In the genomic region with DNA sequence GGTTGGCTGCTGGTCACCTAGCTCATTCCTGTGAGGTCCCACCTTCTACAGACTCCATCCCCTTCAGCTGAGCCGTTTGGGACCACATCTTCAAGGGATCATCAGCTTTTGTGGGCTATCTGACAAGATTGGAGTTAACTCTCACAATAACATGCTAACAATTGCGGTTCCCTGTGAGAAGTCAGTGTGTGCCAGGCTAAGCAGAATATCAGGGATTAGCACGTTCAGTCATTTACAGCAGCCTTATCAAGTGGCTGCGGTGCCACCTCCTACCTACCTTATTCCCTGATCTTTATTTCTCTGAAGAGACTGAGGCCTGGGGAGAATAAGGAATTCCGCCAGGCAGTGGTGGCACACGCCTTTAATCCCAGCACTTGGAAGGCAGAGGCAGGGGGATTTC, we compare ENCODE assay signal across 20 mouse cellular contexts. TPM values are rescaled to one million over a fixed set of nuclear protein-coding genes. Genes with fewer than 3 reads are reported as not detected.
DNase-seq lines count a peak whose midpoint lies in the region; ATAC-seq and TF ChIP-seq lines count a peak whose summit lies in the region.
"Had no signal": no experiment of that assay in that cellular context is flagged by ENCODE, and none has a peak within 500 bp of the region (broad histone marks: within the 10 kb centered on the region; RNA-seq: fewer than 3 reads in every experiment).

No protein-coding gene starts in this region.

- WGBS in intestine, embryonic 16.5 days: 75% methylated on average over 6 of the region's 6 CpGs
- WGBS in intestine, postnatal 0 days: 64% methylated on average over 6 of the region's 6 CpGs
- WGBS in liver, embryonic 14.5 days (ENCODE audit: insufficient replicate concordance): 18% methylated on average over 6 of the region's 6 CpGs
- 27% methylated on average over 6 of the region's 6 CpGs for WGBS in small intestine, adult 2 months

- H3K9me3 ChIP-seq in intestine, embryonic 16.5 days (ENCODE audit: control insufficient read depth, low read length): no peaks in the 10 kb centered on the region
- no peaks in the 10 kb centered on the region for H3K9me3 ChIP-seq in intestine, postnatal 0 days (ENCODE audit: control insufficient read depth)
- no peaks in the 10 kb centered on the region for H3K9me3 ChIP-seq in MEL (replicated peaks; ENCODE audit: insufficient read depth, low read length)
- no peaks in the 10 kb centered on the region for H3K9me3 ChIP-seq in liver, embryonic 14.5 days (ENCODE audit: control insufficient read depth, low read length)
- H3K9me3 ChIP-seq: embryonic facial prominence, embryonic 10.5 days; heart, embryonic 10.5 days; hindbrain, embryonic 10.5 days had no signal

- H3K27ac ChIP-seq in intestine, embryonic 16.5 days (ENCODE audit: low read length): no peak overlapping the region
- H3K27ac ChIP-seq in intestine, postnatal 0 days (ENCODE audit: low read depth, low read length): no peak overlapping the region
- peak overlapping the region; percentile 99 for H3K27ac ChIP-seq in MEL (ENCODE audit: control insufficient read depth, low read depth, low read length)
- H3K27ac ChIP-seq in liver, embryonic 14.5 days: peak overlapping the region; percentile 25; the same call in 1 of the 2 replicates
- H3K27ac ChIP-seq in small intestine, adult 2 months (ENCODE audit: insufficient read depth, low read depth, low read length): peak overlapping the region; percentile 71
- H3K27ac ChIP-seq: embryonic facial prominence, embryonic 10.5 days; gastrocnemius, adult 2 months; heart, embryonic 10.5 days; hindbrain, embryonic 10.5 days; hindbrain, embryonic 14.5 days had no signal

- peak; percentile 31 for ATAC-seq in intestine, embryonic 16.5 days
- no peak for ATAC-seq in intestine, postnatal 0 days
- peak; percentile 56; the same call in 1 of the 2 replicates for ATAC-seq in liver, embryonic 14.5 days (ENCODE audit: insufficient read depth)
- ATAC-seq: forebrain, embryonic 14.5 days had no signal

- peaks cover 38% of the 10 kb centered on the region for H3K79me2 ChIP-seq in MEL (ENCODE audit: control insufficient read depth, insufficient read depth, low read length, poor library complexity)

- no peaks in the 10 kb centered on the region for H3K36me3 ChIP-seq in intestine, embryonic 16.5 days (ENCODE audit: control insufficient read depth, insufficient read depth, low read length)
- H3K36me3 ChIP-seq in intestine, postnatal 0 days (ENCODE audit: control insufficient read depth, insufficient read depth): no peaks in the 10 kb centered on the region
- peaks cover 5 to 63% of the 10 kb centered on the region in 2 experiments for H3K36me3 ChIP-seq in MEL (ENCODE audit: control insufficient read depth in 1 of 2, insufficient read depth in 2 of 2, low read length in 2 of 2)
- no peaks in the 10 kb centered on the region for H3K36me3 ChIP-seq in liver, embryonic 14.5 days (replicated peaks; ENCODE audit: control insufficient read depth, insufficient read depth, low read depth)
- H3K36me3 ChIP-seq in small intestine, adult 2 months (ENCODE audit: control insufficient read depth, insufficient read depth, low read length): no peaks in the 10 kb centered on the region
- H3K36me3 ChIP-seq: embryonic facial prominence, embryonic 10.5 days; G1E; heart, embryonic 10.5 days had no signal

- peak in 1 of 2 experiments; percentile 18; a peak in 1 of 4 replicates for TF ChIP-seq POLR2A in MEL (IDR thresholded peaks at IDR 0.05; ENCODE audit: control insufficient read depth in 1 of 2, insufficient read depth in 1 of 2, low read depth in 1 of 2, low read length in 2 of 2, poor library complexity in 1 of 2)
- TF ChIP-seq POLR2A in small intestine, adult 2 months (IDR thresholded peaks at IDR 0.05; ENCODE audit: low read depth, low read length): no peak

- intact Hi-C loops in heart, postnatal 10 days (cut with DNase I): no loop called here
- intact Hi-C loops in heart, postnatal 36 days (cut with DNase I): no loop called here

- peaks cover 6% of the 10 kb centered on the region for H3K4me1 ChIP-seq in intestine, embryonic 16.5 days (ENCODE audit: control insufficient read depth, insufficient read depth, low read length)
- no peaks in the 10 kb centered on the region; the same call in 1 of the 2 replicates for H3K4me1 ChIP-seq in intestine, postnatal 0 days (replicated peaks; ENCODE audit: control insufficient read depth, insufficient read depth, low read length)
- H3K4me1 ChIP-seq in MEL (ENCODE audit: control insufficient read depth in 1 of 2, insufficient read depth in 2 of 2, low read length in 2 of 2): peaks cover 32 to 64% of the 10 kb centered on the region in 2 experiments
- H3K4me1 ChIP-seq in liver, embryonic 14.5 days (replicated peaks; ENCODE audit: control insufficient read depth in 2 of 2, insufficient read depth in 2 of 2, low read length in 1 of 2): peaks cover 0 to 22% of the 10 kb centered on the region in 2 experiments; a peak in 2 of 4 replicates
- peaks cover 10% of the 10 kb centered on the region; the same call in 1 of the 2 replicates for H3K4me1 ChIP-seq in small intestine, adult 2 months (ENCODE audit: control insufficient read depth, insufficient read depth, insufficient read length, low read length)
- H3K4me1 ChIP-seq: embryonic facial prominence, embryonic 10.5 days had no signal

- TF ChIP-seq CTCF in intestine, postnatal 0 days (IDR thresholded peaks at IDR 0.05; ENCODE audit: low read depth): no peak
- TF ChIP-seq CTCF in MEL (IDR thresholded peaks at IDR 0.05 in 2 of 3, conservative IDR thresholded peaks at IDR 0.05 in 1 of 3; ENCODE audit: control insufficient read depth in 1 of 3, insufficient read depth in 1 of 3, low read depth in 2 of 3, low read length in 3 of 3, poor library complexity in 1 of 3, severe bottlenecking in 1 of 3): no peak
- TF ChIP-seq CTCF in liver, embryonic 14.5 days (IDR thresholded peaks at IDR 0.05; ENCODE audit: low read depth): no peak
- TF ChIP-seq CTCF in small intestine, adult 2 months (IDR thresholded peaks at IDR 0.05; ENCODE audit: extremely low read depth, insufficient read length, insufficient replicate concordance, low read depth, low read length): no peak

- no peak for TF ChIP-seq EP300 in MEL (IDR thresholded peaks at IDR 0.05; ENCODE audit: low read depth in 1 of 2, low read length in 2 of 2)
- no peak for TF ChIP-seq EP300 in liver, embryonic 14.5 days (IDR thresholded peaks at IDR 0.05; ENCODE audit: low read depth)

- TF ChIP-seq RAD21 in MEL (IDR thresholded peaks at IDR 0.05; ENCODE audit: low read depth, low read length): no peak

- H3K4me2 ChIP-seq in intestine, embryonic 16.5 days (ENCODE audit: low read depth, low read length): 0 out of 2 replicates have a peak overlapping the region, but pooled peaks have one; percentile 5
- no peak overlapping the region; the same call in 1 of the 2 replicates for H3K4me2 ChIP-seq in intestine, postnatal 0 days (replicated peaks; ENCODE audit: low read depth)
- peak overlapping the region; percentile 40 for H3K4me2 ChIP-seq in liver, embryonic 14.5 days (ENCODE audit: low read depth)
- H3K4me2 ChIP-seq: hindbrain, embryonic 14.5 days had no signal

- no peak overlapping the region for H3K9ac ChIP-seq in intestine, embryonic 16.5 days (ENCODE audit: low read depth, low read length)
- H3K9ac ChIP-seq in intestine, postnatal 0 days (ENCODE audit: low read depth, low read length): no peak overlapping the region
- H3K9ac ChIP-seq in MEL (ENCODE audit: control insufficient read depth, low read depth, low read length, poor library complexity, severe bottlenecking): peak overlapping the region; percentile 48
- H3K9ac ChIP-seq in liver, embryonic 14.5 days (replicated peaks): no peak overlapping the region
- H3K9ac ChIP-seq: hindbrain, embryonic 14.5 days had no signal

- no peak overlapping the region for H3K4me3 ChIP-seq in intestine, embryonic 16.5 days (ENCODE audit: low read length)
- no peak overlapping the region for H3K4me3 ChIP-seq in intestine, postnatal 0 days (ENCODE audit: low read depth, low read length)
- peak overlapping the region; percentile 8 to 29; a peak in 3 of 4 replicates for H3K4me3 ChIP-seq in MEL (ENCODE audit: control insufficient read depth in 1 of 2, insufficient read depth in 1 of 2, low read depth in 2 of 2, low read length in 2 of 2)
- H3K4me3 ChIP-seq in liver, embryonic 14.5 days (ENCODE audit: insufficient read depth in 1 of 2, low read depth in 2 of 2, low read length in 2 of 2): no peak overlapping the region
- no peak overlapping the region for H3K4me3 ChIP-seq in small intestine, adult 2 months (ENCODE audit: low read depth, low read length)
- H3K4me3 ChIP-seq: embryonic facial prominence, embryonic 10.5 days; gastrocnemius, adult 2 months; heart, embryonic 10.5 days; hindbrain, embryonic 10.5 days had no signal

- DNase-seq in MEL (ENCODE audit: low read depth, low spot score): no peak
- no peak for DNase-seq in liver, embryonic 14.5 days (ENCODE audit: low read depth in 3 of 3, low spot score in 3 of 3)
- no peak for DNase-seq in heart, postnatal 10 days
- no peak for DNase-seq in heart, postnatal 36 days
- DNase-seq: adrenal gland, postnatal 10 days; cerebellum, adult 2 months; cerebellum, postnatal 10 days; gastrocnemius, adult 2 months; gastrocnemius, postnatal 36 days; heart, adult 18-20 months; heart, postnatal 14 days had no signal

- no peaks in the 10 kb centered on the region for H3K27me3 ChIP-seq in intestine, embryonic 16.5 days (replicated peaks; ENCODE audit: control insufficient read depth, insufficient read depth, low read length)
- H3K27me3 ChIP-seq in intestine, postnatal 0 days (replicated peaks; ENCODE audit: control insufficient read depth, insufficient read depth, low read length): no peaks in the 10 kb centered on the region
- H3K27me3 ChIP-seq in MEL (ENCODE audit: control insufficient read depth in 1 of 2, insufficient read depth in 2 of 2, low read length in 2 of 2): no peaks in the 10 kb centered on the region
- H3K27me3 ChIP-seq in liver, embryonic 14.5 days (ENCODE audit: control insufficient read depth, insufficient read depth, low read length): no peaks in the 10 kb centered on the region
- no peaks in the 10 kb centered on the region for H3K27me3 ChIP-seq in small intestine, adult 2 months (ENCODE audit: control insufficient read depth, insufficient read depth, low read length)

TF ChIP-seq in MEL, 35 proteins besides CTCF, POLR2A, EP300 and RAD21 (continues in another document):
- no peak for TF ChIP-seq MYC (IDR thresholded peaks at IDR 0.05; ENCODE audit: low read depth, low read length)
- TF ChIP-seq BHLHE40 (IDR thresholded peaks at IDR 0.05; ENCODE audit: borderline replicate concordance, low read depth, low read length): peak; percentile 74

RNA-seq across cellular contexts. Expression of a gene that starts 13.6 kb away (rescaled TPM):
- polyA plus RNA-seq in intestine, embryonic 16.5 days (2015; fragmentation: Nextera tagmentation; extraction: Ambion mirVana): 0.48 and 0.50 TPM in 2 replicates
- 0.52 and 0.60 TPM in 2 replicates for polyA plus RNA-seq in intestine, postnatal 0 days (2015; fragmentation: Nextera tagmentation; extraction: Ambion mirVana)
- 9.0 and 9.4 TPM in 2 replicates for total RNA-seq in MEL (2012; rRNA removed)
- 10 to 100 TPM in 1 of 2 experiments, not detected in 1; 13.3 TPM for polyA plus RNA-seq in MEL (2012; ENCODE audit: insufficient read depth in 1 of 2, insufficient read length in 2 of 2, low read depth in 1 of 2, low replicate concordance in 2 of 2, missing spikeins in 1 of 2)
- polyA plus RNA-seq in liver, embryonic 14.5 days (2012; rRNA removed): 0.39 and 0.40 TPM in 2 replicates
- polyA plus RNA-seq in liver, embryonic 14.5 days (2014; fragmentation: Nextera tagmentation; extraction: Ambion mirVana): 0.27 TPM in 2 replicates
- 1.9 and 2.9 TPM in 2 replicates for polyA plus RNA-seq in small intestine, adult 2 months (2012; rRNA removed)
- 1 to 10 TPM; 6.4 to 6.8 TPM for total RNA-seq in heart, postnatal 10 days (2021)
- 1 to 10 TPM; 2.5 TPM for total RNA-seq in heart, postnatal 36 days (2021)
- polyA plus RNA-seq: G1E had no signal

Comparison
In these comparisons a context has a peak if more than half of its experiments do, and no peak if none do; other contexts are left out.
1. H3K27ac ChIP-seq: peak in MEL (single experiment), liver, embryonic 14.5 days (single experiment) and small intestine, adult 2 months (single experiment); none in intestine, embryonic 16.5 days (single experiment) and intestine, postnatal 0 days (single experiment).
2. H3K4me3 ChIP-seq: peak in MEL (2 of 2); none in intestine, embryonic 16.5 days (single experiment), intestine, postnatal 0 days (single experiment), liver, embryonic 14.5 days (0 of 2) and small intestine, adult 2 months (single experiment).